Mouse (Mus musculus) erythroblast, adult 5-6 weeks (primary cell): ENCODE measurements around the gene Hinfp. TPM values are rescaled to one million over a fixed set of nuclear protein-coding genes. Genes with fewer than 3 reads are reported as not detected.
"Not testable (repeated sequence)": the region's sequence is repeated elsewhere in the genome, so short reads cannot be mapped to it uniquely, and the experiment has no call there.

Source experiments
- ATAC-seq: replicated peaks from 2 replicates; pipeline ENCODE4 v1.8.0; 2016; ENCODE audit warnings: moderate number of reproducible peaks, mild to moderate bottlenecking, moderate TSS enrichment, inconsistent platforms; ENCODE audit not compliant: poor library complexity, low FRiP score, severe bottlenecking
- total RNA-seq, 2 experiments: library from RNA; stranded (forward) in 1 of 2; stranded (reverse) in 1 of 2; fragments of 150-400 nt in 1 of 2; fragments of 200-764, 138-1000 nt in 1 of 2; gene quantifications; 2 replicates each; pipeline versions ENCODE4 v1.2.3 to v1.2.4; 2015 to 2017; ENCODE audit warnings: low replicate concordance in 2 of 2

Gene Hinfp
- total RNA-seq, 2 experiments from 2014 or later, result 2.5 to 8.4 TPM

GRCm38 (mm10) chr9:44314910-44315309, 9.4 kb upstream of the Hinfp start:
- no peak for ATAC-seq

GRCm38 (mm10) chr9:44314257-44314547, 8.7 kb upstream of the Hinfp start:
- no peak for ATAC-seq

GRCm38 (mm10) chr9:44313476-44314256, 8.2 kb upstream of the Hinfp start:
- ATAC-seq, result no peak

GRCm38 (mm10) chr9:44311136-44312134, 6.0 kb upstream of the Hinfp start:
- no peak for ATAC-seq

GRCm38 (mm10) chr9:44310750-44311135, 5.3 kb upstream of the Hinfp start:
- no peak for ATAC-seq

- no peak for ATAC-seq
Measured at GRCm38 (mm10) chr9:44309756-44310155, 4.3 kb upstream of the Hinfp start.

GRCm38 (mm10) chr9:44307248-44307647, 1.8 kb upstream of the Hinfp start:
- ATAC-seq, result no peak

- no peak for ATAC-seq
Measured at GRCm38 (mm10) chr9:44306532-44306931, 1.1 kb upstream of the Hinfp start.

- ATAC-seq, result not testable (repeated sequence)
Measured at GRCm38 (mm10) chr9:44300001-44300400, 5.5 kb downstream of the Hinfp start.

GRCm38 (mm10) chr9:44292490-44292889, 13.0 kb downstream of the Hinfp start:
- peak; percentile 51 for ATAC-seq

GRCm38 (mm10) chr9:44288959-44289291, 16.5 kb downstream of the Hinfp start:
- ATAC-seq, result peak; percentile 13; the same call in 1 of the 2 replicates

GRCm38 (mm10) chr9:44288076-44288958, 17.2 kb downstream of the Hinfp start, which contains the start of gene Abcg4:
Abcg4 (minus strand) TSS chr9:44288615.
- ATAC-seq, result peak; percentile 68

GRCm38 (mm10) chr9:44287401-44288075, 17.9 kb downstream of the Hinfp start:
- ATAC-seq, result peak; percentile 41

- ATAC-seq, result peak; percentile 27
Measured at GRCm38 (mm10) chr9:44287003-44287400, 18.5 kb downstream of the Hinfp start.

GRCm38 (mm10) chr9:44286256-44286850, 19.1 kb downstream of the Hinfp start:
- ATAC-seq, result peak; percentile 63

- ATAC-seq, result no peak
Measured at GRCm38 (mm10) chr9:44283183-44283582, 22.3 kb downstream of the Hinfp start.

- no peak for ATAC-seq
Measured at GRCm38 (mm10) chr9:44269973-44270372, 35.5 kb downstream of the Hinfp start.

GRCm38 (mm10) chr9:44269077-44269476, 36.4 kb downstream of the Hinfp start:
- ATAC-seq, result 0 out of 2 replicates have a peak, but pooled peaks have one; percentile 43

- ATAC-seq, result peak; percentile 54
Measured at GRCm38 (mm10) chr9:44268432-44268831, 37.0 kb downstream of the Hinfp start, which contains the start of gene Nlrx1. Nlrx1 (minus strand) TSS chr9:44268599.
